Mouse (Mus musculus) bone marrow macrophage, adult 2 months (primary cell): ENCODE data around the gene Plcb2. TPM values are rescaled to one million over a fixed set of nuclear protein-coding genes. Genes with fewer than 3 reads are reported as not detected.
A peak's percentile ranks its signal among the peaks of the same experiment; 100 is the strongest.

ENCODE experiments used
- H3K27ac ChIP-seq: 2 replicates; pipeline ENCODE4 v1.5.1; 2012; ENCODE audit warnings: low read depth, low read length; ENCODE audit not compliant: insufficient read depth
- H3K4me1 ChIP-seq: 2 replicates; pipeline ENCODE4 v1.6.1; 2012; ENCODE audit warnings: low read length; ENCODE audit not compliant: control insufficient read depth, insufficient read depth
- H3K4me3 ChIP-seq: 2 replicates; pipeline ENCODE4 v1.5.1; 2012; ENCODE audit warnings: mild to moderate bottlenecking, low read length, moderate library complexity; ENCODE audit not compliant: insufficient read depth
- CTCF ChIP-seq: IDR thresholded peaks from 2 replicates; pipeline ENCODE4 v1.5.1; 2012; ENCODE audit warnings: low read depth, mild to moderate bottlenecking, low read length, moderate library complexity
- POLR2A ChIP-seq: IDR thresholded peaks from 2 replicates; pipeline ENCODE4 v1.6.1; 2012; ENCODE audit warnings: mild to moderate bottlenecking, low read depth, low read length, borderline replicate concordance
- polyA plus RNA-seq: library from polyadenylated mRNA; stranded (reverse); fragments of >200 nt; gene quantifications from 2 replicates; pipeline ENCODE4 v1.2.4, GENCODE M21; 2012; ENCODE audit not compliant: missing spikeins, insufficient read depth, insufficient read length

Plcb2 gene
- polyA plus RNA-seq: 41.1 and 53.8 TPM in 2 replicates

- peaks cover 29% of the 10 kb centered on the region for H3K4me1 ChIP-seq
- TF ChIP-seq POLR2A (0 out of 2 replicates have a peak, but pooled peaks have one; percentile 9), CTCF (no peak)
- peak within 1 kb of the TSS; percentile 40 for H3K4me3 ChIP-seq
- H3K27ac ChIP-seq: no peak within 1 kb of the TSS; the same call in 1 of the 2 replicates
These were observed at the start of gene Plcb2 for GRCm38 (mm10) chr2:118728337-118728736. Gene Plcb2, minus strand, starts transcription at chr2:118728438.

DNA sequence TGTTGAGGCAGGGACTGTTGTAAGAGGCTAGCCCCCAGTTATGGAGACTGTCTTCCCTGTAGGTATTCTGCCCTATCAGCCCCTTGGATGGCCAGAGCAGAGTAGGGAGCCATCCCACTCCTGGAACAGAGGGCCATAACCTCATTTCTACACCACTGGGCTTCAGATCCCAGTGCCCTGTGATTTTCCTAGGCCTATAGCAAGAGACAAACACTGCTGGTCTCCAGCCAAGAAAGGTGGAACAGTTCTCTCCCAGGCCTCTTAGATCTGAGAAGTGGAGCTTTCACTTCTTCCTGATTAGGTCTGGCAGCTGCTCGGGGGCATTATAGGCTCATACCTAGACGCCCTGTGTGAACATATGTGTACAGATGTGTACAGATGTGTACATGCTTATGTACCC, 48.1 kb upstream of the Plcb2 start:
- Histone ChIP-seq H3K27ac (no peak overlapping the region), H3K4me3 (no peak overlapping the region), H3K4me1 (0 out of 2 replicates have a peak, but pooled peaks cover 2% of the 10 kb centered on the region)
- no peak for TF ChIP-seq POLR2A
- TF ChIP-seq CTCF: no peak

DNA sequence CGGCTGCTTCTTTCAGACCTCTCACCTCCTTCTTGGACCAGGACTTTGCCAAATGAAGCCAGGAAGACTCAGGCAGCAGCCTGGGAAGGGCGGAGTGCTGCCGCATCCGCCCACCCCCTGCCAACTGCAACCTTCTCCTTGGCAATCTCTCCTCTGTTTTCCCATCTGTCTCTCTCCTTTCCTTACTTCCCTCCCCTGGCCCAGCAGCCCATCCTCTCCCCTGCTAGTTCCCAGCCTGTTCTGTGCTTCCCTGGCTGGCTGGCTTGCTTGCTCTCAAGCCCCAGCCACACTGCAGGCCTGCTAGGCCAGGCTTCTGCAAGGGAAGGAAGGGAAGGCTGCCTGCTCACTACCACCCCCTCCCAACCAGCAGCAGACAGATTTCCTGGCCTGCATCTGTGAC, 47.6 kb upstream of the Plcb2 start:
- no peak overlapping the region for H3K27ac ChIP-seq
- 0 out of 2 replicates have a peak, but pooled peaks cover 2% of the 10 kb centered on the region for H3K4me1 ChIP-seq
- no peak overlapping the region for H3K4me3 ChIP-seq
- TF ChIP-seq POLR2A (no peak), CTCF (no peak)

DNA sequence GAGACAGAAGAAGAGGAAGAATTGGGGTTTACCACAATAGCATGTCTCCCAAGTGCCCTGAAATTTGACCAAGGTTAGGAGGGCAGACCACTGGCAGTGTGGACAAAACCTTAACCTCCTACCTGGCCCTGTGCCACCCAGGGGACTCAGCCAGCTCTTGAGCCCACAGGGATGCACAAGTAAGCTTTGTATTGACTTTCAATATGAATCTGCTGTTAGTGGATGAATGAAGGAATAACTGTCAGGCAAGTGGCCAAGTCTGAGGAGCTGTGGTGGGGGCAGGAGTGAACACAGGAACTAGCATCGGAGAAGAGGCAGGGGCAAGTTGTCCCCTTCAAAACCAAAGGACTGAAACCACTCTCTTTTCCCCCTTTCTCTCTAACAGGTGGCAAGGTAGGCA, 47.2 kb upstream of the Plcb2 start:
- no peak overlapping the region for H3K4me3 ChIP-seq
- TF ChIP-seq CTCF (no peak), POLR2A (no peak)
- 0 out of 2 replicates have a peak, but pooled peaks cover 2% of the 10 kb centered on the region for H3K4me1 ChIP-seq
- no peak overlapping the region for H3K27ac ChIP-seq

- H3K27ac ChIP-seq: no peak overlapping the region
- TF ChIP-seq POLR2A (no peak), CTCF (no peak)
- no peak overlapping the region for H3K4me3 ChIP-seq
- no peaks in the 10 kb centered on the region for H3K4me1 ChIP-seq
These were observed 46.3 kb upstream of the Plcb2 start for GRCm38 (mm10) chr2:118774536-118774935.

- H3K4me3 ChIP-seq: no peak within 1 kb of the TSS
- H3K4me1 ChIP-seq: no peaks in the 10 kb centered on the region
- no peak within 1 kb of the TSS for H3K27ac ChIP-seq
- TF ChIP-seq CTCF (no peak), POLR2A (no peak)
These were observed 44.1 kb upstream of the Plcb2 start, which contains the start of gene Phgr1 for GRCm38 (mm10) chr2:118772158-118772874. Gene Phgr1, plus strand, starts transcription at chr2:118772769.

DNA sequence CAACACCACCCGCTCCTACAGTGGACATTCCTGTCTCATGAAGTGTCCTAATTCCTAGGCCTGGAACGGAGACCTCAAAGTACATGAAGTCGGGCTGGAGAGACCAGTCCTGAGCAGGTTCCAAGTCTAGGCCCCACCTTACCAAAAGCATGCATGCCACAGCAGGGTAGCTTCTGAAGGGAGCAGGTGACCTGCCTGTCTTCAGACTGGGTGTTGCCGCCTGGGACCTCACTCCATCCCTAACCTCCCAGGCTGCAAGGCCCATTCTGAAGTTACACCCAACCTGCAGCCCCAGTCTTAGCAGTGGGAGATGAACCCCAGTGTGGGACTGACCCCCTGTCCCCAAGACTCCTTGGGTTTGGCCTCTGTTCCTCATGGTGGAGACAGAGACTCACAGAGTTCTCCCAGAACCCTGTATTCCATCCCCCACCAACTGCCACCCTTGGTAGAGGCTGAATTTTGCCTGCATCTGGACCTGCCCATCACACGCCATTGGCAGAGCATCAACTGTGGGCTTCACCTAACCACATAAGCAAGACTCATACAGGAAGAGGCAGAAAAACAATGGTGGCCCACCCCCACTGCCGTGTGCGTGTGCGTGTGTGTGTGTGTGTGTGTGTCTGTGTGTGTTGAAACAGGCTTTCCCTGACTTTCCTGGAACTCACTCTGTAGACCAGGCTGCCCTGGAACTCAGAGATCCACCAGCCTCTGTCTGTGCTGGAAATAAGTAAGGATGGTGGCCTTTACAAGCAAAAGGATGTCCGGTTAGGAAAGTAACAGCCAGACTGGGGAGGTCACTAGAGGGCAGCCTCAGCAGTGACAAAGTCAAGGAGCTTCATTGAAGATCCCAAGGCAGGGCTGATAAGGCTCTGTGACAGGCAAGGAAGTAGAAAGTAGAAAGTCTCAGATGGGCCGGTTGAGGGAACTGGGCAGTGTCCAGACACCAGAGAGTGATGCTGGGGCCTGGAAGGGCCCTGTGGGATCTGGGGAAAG, 38.1 kb upstream of the Plcb2 start:
- H3K4me1 ChIP-seq: peaks cover 14% of the 10 kb centered on the region
- no peak overlapping the region for H3K4me3 ChIP-seq
- H3K27ac ChIP-seq: no peak overlapping the region
- TF ChIP-seq CTCF (peak; percentile 33; the same call in 1 of the 2 replicates), POLR2A (no peak)

GRCm38 (mm10) chr2:118764875-118765274, 36.6 kb upstream of the Plcb2 start:
- no peak for TF ChIP-seq POLR2A
- Histone ChIP-seq H3K4me3 (no peak overlapping the region), H3K27ac (no peak overlapping the region), H3K4me1 (peaks cover 14% of the 10 kb centered on the region)

DNA sequence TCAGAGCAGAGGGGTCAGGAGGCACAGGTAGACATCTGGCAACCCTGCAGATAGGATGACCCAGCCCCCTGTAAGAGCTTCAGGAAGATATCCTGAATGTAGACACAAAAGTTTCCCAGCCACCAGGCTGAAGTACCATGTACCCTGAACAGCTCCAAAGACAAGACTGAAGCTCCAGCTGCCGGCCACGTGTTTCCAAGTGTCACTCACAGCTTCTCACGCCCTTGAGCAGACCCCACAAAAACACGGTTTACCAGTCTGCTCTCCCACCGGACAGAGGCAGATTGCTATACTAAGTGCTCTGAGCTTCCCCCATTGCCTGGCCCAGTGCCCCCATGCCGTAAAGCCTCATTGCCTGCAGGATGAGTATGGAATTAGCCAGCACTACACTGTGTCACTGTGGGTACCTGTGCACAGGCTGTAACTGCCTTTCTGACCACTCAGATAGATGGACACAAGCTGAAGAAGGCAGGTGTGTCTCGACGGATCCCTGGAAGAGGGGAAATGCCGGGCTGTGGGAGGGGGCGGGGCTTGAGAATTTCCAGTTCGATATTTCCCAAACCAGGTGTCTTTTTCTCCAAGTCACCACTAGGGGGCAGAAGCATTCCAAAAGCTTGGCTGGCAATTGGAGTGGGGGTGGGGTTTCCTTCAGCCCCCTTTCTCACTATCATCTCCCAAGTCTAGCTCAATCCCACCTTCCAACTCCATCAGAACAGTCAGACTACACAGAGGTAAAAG, 36.0 kb upstream of the Plcb2 start:
- Histone ChIP-seq H3K4me3 (no peak overlapping the region), H3K4me1 (peaks cover 14% of the 10 kb centered on the region), H3K27ac (no peak overlapping the region)
- peak; percentile 85 for TF ChIP-seq CTCF
- no peak for TF ChIP-seq POLR2A

DNA sequence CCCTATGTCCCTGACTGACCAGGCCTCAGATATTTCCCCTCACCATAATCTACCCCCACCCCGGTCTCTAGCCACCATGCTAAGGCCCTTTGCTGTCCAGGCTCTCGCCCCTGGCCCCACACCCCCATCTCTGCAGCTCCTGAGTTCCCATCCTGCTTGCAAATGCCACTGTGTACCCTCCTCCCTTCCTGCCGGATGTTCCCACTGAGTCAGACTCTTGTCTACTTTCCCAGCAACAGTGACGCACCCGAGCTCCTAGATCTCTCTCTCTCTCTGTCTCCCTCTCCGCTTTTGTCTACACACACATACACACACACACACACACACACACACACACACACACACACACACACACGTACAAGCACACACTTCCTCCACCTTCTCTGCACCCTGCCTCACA, 35.2 kb upstream of the Plcb2 start:
- Histone ChIP-seq H3K4me1 (peaks cover 14% of the 10 kb centered on the region), H3K27ac (no peak overlapping the region), H3K4me3 (no peak overlapping the region)
- TF ChIP-seq POLR2A (no peak), CTCF (no peak)
